Mouse (Mus musculus) stomach, embryonic 14.5 days (tissue): ENCODE data around the gene Foxo3. TPM values are rescaled to one million over a fixed set of nuclear protein-coding genes. Genes with fewer than 3 reads are reported as not detected.

Experiments
- ATAC-seq: fragments of 200-750 bp; cut with Nextera tagmentation; 2 replicates; pipeline ENCODE4 v1.8.0; 2017; ENCODE audit warnings: low read depth, moderate TSS enrichment; ENCODE audit not compliant: insufficient number of reproducible peaks, insufficient read depth, low FRiP score
- H3K27ac ChIP-seq: fragments of 300-500 bp; sonication (generic); 2 replicates; pipeline ENCODE4 v1.5.1; 2014; ENCODE audit warnings: mild to moderate bottlenecking, low read length, moderate library complexity, mixed read lengths
- H3K27me3 ChIP-seq: fragments of 300-500 bp; sonication (generic); 2 replicates; pipeline ENCODE4 v1.6.1; 2014; ENCODE audit warnings: low read length, control low read depth, mixed read lengths; ENCODE audit not compliant: control insufficient read depth, insufficient read depth
- H3K36me3 ChIP-seq: fragments of 300-500 bp; sonication (generic); 2 replicates; pipeline ENCODE4 v1.6.1; 2014; ENCODE audit warnings: mild to moderate bottlenecking, control low read depth, low read length, moderate library complexity, mixed read lengths; ENCODE audit not compliant: control insufficient read depth, insufficient read depth
- H3K4me1 ChIP-seq: fragments of 300-500 bp; sonication (generic); 2 replicates; pipeline ENCODE4 v1.6.1; 2014; ENCODE audit warnings: low read length, control low read depth, mixed read lengths; ENCODE audit not compliant: control insufficient read depth, insufficient read depth
- H3K4me2 ChIP-seq: fragments of 300-500 bp; sonication (generic); replicated peaks from 2 replicates; pipeline ENCODE4 v1.6.1; 2014; ENCODE audit warnings: low read depth, low read length, control low read depth
- H3K4me3 ChIP-seq: fragments of 300-500 bp; sonication (generic); 2 replicates; pipeline ENCODE4 v1.5.1; 2014; ENCODE audit warnings: low read depth, low read length, control low read depth
- H3K9ac ChIP-seq: fragments of 300-500 bp; sonication (generic); replicated peaks from 2 replicates; pipeline ENCODE4 v1.6.1; 2014; ENCODE audit warnings: low read depth, mild to moderate bottlenecking, control low read depth, low read length, moderate library complexity, mixed read lengths
- H3K9me3 ChIP-seq: fragments of 300-500 bp; sonication (generic); 2 replicates; pipeline ENCODE4 v1.6.1; 2016; ENCODE audit warnings: low read depth, low read length, control low read depth; ENCODE audit not compliant: control insufficient read depth
- WGBS: fragments of 180-500 bp; shearing (Covaris S2); extraction: QIAGEN DNeasy Blood & Tissue Kit; methylation state at CpG from one replicate; pipeline ENCODE4 v1.1.7; 2014; 5-methylcytosine and 5-hydroxymethylcytosine counted together
- polyA plus RNA-seq: library from polyadenylated mRNA; unstranded; fragments of >200 nt; fragmentation: Nextera tagmentation; extraction: Ambion mirVana; gene quantifications from 2 replicates; pipeline ENCODE4 v1.2.1, GENCODE M21; 2014

Foxo3 gene
- polyA plus RNA-seq, 1 experiment from 2014 or later: 10.5 TPM

GRCm38 (mm10) chr10:42170889-42171347 lies 105.6 kb downstream of the Foxo3 start:
- no peak overlapping the region for H3K4me3 ChIP-seq
- ATAC-seq: 0 out of 2 replicates have a peak, but pooled peaks have one; percentile 33
- no peaks in the 10 kb centered on the region for H3K9me3 ChIP-seq
- H3K36me3 ChIP-seq: no peaks in the 10 kb centered on the region
- no peak overlapping the region for H3K9ac ChIP-seq
- 14% methylated on average over 5 of the region's 5 CpGs for WGBS
- no peak overlapping the region for H3K27ac ChIP-seq
- H3K4me2 ChIP-seq: no peak overlapping the region
- H3K4me1 ChIP-seq: peaks cover 7% of the 10 kb centered on the region; the same call in 1 of the 2 replicates
- no peaks in the 10 kb centered on the region for H3K27me3 ChIP-seq

- peaks cover 7% of the 10 kb centered on the region; the same call in 1 of the 2 replicates for H3K4me1 ChIP-seq
- H3K9me3 ChIP-seq: no peaks in the 10 kb centered on the region
- H3K27me3 ChIP-seq: no peaks in the 10 kb centered on the region
- H3K9ac ChIP-seq: no peak overlapping the region
- no peak overlapping the region for H3K27ac ChIP-seq
- H3K4me3 ChIP-seq: no peak overlapping the region
- no peak overlapping the region for H3K4me2 ChIP-seq
- 63% methylated on average over 5 of the region's 5 CpGs for WGBS
- H3K36me3 ChIP-seq: no peaks in the 10 kb centered on the region
- ATAC-seq: 0 out of 2 replicates have a peak, but pooled peaks have one; percentile 20
Measured at GRCm38 (mm10) chr10:42170201-42170600, 106.4 kb downstream of the Foxo3 start.

GRCm38 (mm10) chr10:42154727-42155126 lies 121.8 kb downstream of the Foxo3 start:
- Histone ChIP-seq H3K27me3 (no peaks in the 10 kb centered on the region), H3K9ac (no peak overlapping the region), H3K27ac (no peak overlapping the region), H3K36me3 (no peaks in the 10 kb centered on the region), H3K4me2 (no peak overlapping the region), H3K4me1 (no peaks in the 10 kb centered on the region; the same call in 1 of the 2 replicates), H3K4me3 (no peak overlapping the region), H3K9me3 (peaks cover 2% of the 10 kb centered on the region; the same call in 1 of the 2 replicates)
- 76% methylated on average over 2 of the region's 2 CpGs for WGBS
- ATAC-seq: no peak

GRCm38 (mm10) chr10:42152426-42153205 lies 123.9 kb downstream of the Foxo3 start:
- Histone ChIP-seq H3K9ac (no peak overlapping the region), H3K4me1 (no peaks in the 10 kb centered on the region; the same call in 1 of the 2 replicates), H3K9me3 (no peaks in the 10 kb centered on the region; the same call in 1 of the 2 replicates), H3K27me3 (no peaks in the 10 kb centered on the region), H3K4me2 (no peak overlapping the region), H3K27ac (no peak overlapping the region), H3K4me3 (no peak overlapping the region), H3K36me3 (no peaks in the 10 kb centered on the region)
- 40% methylated on average over 14 of the region's 14 CpGs for WGBS
- no peak for ATAC-seq

- no peaks in the 10 kb centered on the region; the same call in 1 of the 2 replicates for H3K4me1 ChIP-seq
- no peak overlapping the region for H3K27ac ChIP-seq
- no peak overlapping the region for H3K4me3 ChIP-seq
- no peak overlapping the region for H3K9ac ChIP-seq
- H3K4me2 ChIP-seq: no peak overlapping the region
- ATAC-seq: no peak
- WGBS: 70% methylated on average over 3 of the region's 3 CpGs
- H3K9me3 ChIP-seq: no peaks in the 10 kb centered on the region
- H3K27me3 ChIP-seq: no peaks in the 10 kb centered on the region
- H3K36me3 ChIP-seq: no peaks in the 10 kb centered on the region
Measured at GRCm38 (mm10) chr10:42149767-42150166, 126.8 kb downstream of the Foxo3 start.

- no peak overlapping the region for H3K27ac ChIP-seq
- H3K9ac ChIP-seq: no peak overlapping the region
- H3K4me1 ChIP-seq: no peaks in the 10 kb centered on the region; the same call in 1 of the 2 replicates
- no peak overlapping the region for H3K4me2 ChIP-seq
- H3K36me3 ChIP-seq: no peaks in the 10 kb centered on the region
- no peaks in the 10 kb centered on the region for H3K9me3 ChIP-seq
- no peak for ATAC-seq
- H3K27me3 ChIP-seq: no peaks in the 10 kb centered on the region
- H3K4me3 ChIP-seq: no peak overlapping the region
- 54% methylated on average over 3 of the region's 3 CpGs for WGBS
Measured at GRCm38 (mm10) chr10:42148326-42148725, 128.2 kb downstream of the Foxo3 start.

GRCm38 (mm10) chr10:42145221-42145620 lies 131.3 kb downstream of the Foxo3 start:
- no peaks in the 10 kb centered on the region for H3K4me1 ChIP-seq
- no peaks in the 10 kb centered on the region for H3K9me3 ChIP-seq
- H3K4me2 ChIP-seq: no peak overlapping the region
- H3K27ac ChIP-seq: no peak overlapping the region
- H3K9ac ChIP-seq: no peak overlapping the region
- no peaks in the 10 kb centered on the region for H3K27me3 ChIP-seq
- H3K36me3 ChIP-seq: no peaks in the 10 kb centered on the region
- 38% methylated on average over 5 of the region's 5 CpGs for WGBS
- no peak overlapping the region for H3K4me3 ChIP-seq
- peak; percentile 62; the same call in 1 of the 2 replicates for ATAC-seq

- H3K27me3 ChIP-seq: no peaks in the 10 kb centered on the region
- no peak for ATAC-seq
- no peak overlapping the region for H3K9ac ChIP-seq
- no peak overlapping the region for H3K4me2 ChIP-seq
- no peak overlapping the region for H3K4me3 ChIP-seq
- H3K27ac ChIP-seq: no peak overlapping the region
- H3K4me1 ChIP-seq: no peaks in the 10 kb centered on the region
- H3K9me3 ChIP-seq: no peaks in the 10 kb centered on the region
- WGBS: 48% methylated on average over 5 of the region's 5 CpGs
- H3K36me3 ChIP-seq: no peaks in the 10 kb centered on the region
Measured at GRCm38 (mm10) chr10:42144788-42145187, 131.8 kb downstream of the Foxo3 start.
